Mouse (Mus musculus) cortical plate, adult 2 months (tissue): Measurements from ENCODE around the gene Dgki.

ENCODE experiments used
- CTCF ChIP-seq: fragments of 200-500 bp; IDR thresholded peaks from 2 replicates; pipeline ENCODE4 v1.5.1; 2011; ENCODE audit warnings: mild to moderate bottlenecking, control low read depth, low read length; ENCODE audit not compliant: insufficient read depth; ENCODE audit errors: extremely low read depth
- POLR2A ChIP-seq: fragments of 200-500 bp; IDR thresholded peaks from 2 replicates; pipeline ENCODE4 v1.6.1; 2011; ENCODE audit warnings: mild to moderate bottlenecking, low read length, control low read depth; ENCODE audit not compliant: insufficient read depth; ENCODE audit errors: extremely low read depth

GRCm38 (mm10) chr6:36857627-36858257, 442.2 kb downstream of the Dgki start:
- TF ChIP-seq POLR2A (no peak), CTCF (no peak)
